Mouse (Mus musculus) retina, adult 2 months (tissue): ENCODE results near the gene Tmprss9.
A peak's percentile ranks its signal among the peaks of the same experiment; 100 is the strongest.

Source experiments
- DNase-seq: peaks from one replicate; pipeline ENCODE4 v3.0.0-alpha.2; 2012; ENCODE audit warnings: low read depth, low spot score

Gene Tmprss9

DNA sequence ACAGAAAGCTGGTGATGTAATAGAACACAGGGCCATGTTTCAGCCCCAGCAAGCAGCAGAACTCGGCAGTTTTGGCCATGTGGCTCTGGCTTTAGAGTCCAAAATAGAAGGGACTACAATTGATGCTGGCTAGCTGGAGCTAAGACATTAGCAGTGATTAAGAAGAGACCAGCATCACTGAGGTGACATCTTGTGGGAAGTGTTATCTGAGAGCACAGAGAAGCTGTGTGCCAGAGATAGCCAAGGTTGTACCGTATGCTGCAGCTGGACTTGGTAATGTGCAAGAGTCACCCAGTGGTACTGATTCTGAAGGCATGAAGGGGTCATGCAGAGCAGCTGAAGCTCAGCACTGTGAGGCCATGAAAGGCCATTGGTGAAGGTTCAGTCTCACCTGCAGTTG, 43.6 kb downstream of the Tmprss9 start:
- DNase-seq, result no peak

DNA sequence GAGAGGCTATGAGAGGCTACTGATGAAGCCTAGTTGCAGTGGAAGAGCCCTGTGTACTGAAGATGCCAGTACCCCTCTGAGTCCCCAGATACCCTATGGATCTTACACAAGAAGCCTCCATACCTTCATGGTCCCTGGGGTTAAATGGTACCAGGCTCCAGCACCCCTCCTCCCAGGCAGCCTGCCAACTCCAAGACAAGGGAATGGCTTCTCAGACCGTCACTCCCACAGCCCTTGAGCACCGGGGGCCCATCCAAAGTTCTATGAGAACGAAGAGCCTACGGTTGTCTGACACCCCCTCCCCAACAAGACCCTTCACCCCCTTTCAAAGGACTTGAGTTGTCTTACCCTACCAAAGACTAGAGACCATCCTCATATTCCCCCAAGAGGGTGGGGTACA, 44.1 kb downstream of the Tmprss9 start:
- DNase-seq, result no peak

DNA sequence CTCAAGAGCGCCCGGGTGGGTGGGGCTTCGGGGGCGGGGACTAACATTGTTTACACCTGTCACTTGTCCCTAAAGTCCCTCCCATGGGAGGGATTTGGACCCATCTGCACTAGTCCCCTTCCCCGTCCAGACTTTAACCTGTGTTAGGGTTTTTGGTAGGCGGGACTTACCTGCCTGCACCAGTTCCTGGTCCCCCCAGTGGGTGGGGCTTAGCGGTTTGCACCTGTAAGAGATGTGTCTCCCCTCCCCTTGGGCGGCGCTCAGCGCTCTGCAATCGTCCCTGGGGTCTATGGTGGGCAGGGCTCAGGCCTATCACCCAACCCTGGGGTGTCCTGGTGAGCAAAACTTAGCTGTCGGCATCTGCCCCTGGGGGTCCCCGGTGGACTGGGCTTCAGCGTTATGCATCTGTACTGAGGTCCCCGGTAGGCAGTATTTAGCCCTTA, 45.7 kb downstream of the Tmprss9 start:
- no peak for DNase-seq

DNA sequence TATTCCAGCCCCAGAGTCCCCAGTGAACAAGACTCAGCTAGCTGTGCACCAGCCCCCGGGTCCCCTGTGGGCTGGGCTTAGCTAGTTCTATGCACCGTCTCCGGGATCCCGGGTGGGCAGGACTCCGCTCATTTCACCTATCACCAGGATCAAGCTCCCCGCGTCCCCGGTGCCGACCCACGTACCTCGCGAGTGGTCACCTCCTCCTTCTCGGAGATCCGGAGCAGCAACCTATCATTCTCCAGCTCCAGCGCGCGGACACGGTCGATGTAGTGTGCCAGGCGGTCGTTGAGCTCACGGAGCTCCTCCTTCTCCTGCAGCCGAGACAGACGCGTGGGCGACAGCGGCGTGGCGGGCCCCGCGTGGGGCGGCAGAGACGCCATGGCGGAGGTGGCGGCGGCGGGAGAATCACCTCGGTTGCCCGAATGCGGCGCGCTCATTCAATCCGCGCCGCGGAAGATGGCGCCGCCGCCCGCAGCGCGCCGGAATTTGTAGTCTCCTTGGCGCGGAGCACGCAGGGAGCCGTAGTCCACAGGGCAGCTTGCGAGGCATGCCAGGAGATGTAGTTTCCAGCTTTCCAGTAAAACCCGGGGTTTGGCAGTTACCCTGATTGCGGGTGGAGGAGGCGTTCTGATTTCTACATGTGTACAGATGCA, 46.3 kb downstream of the Tmprss9 start, which contains the start of gene Lmnb2:
Lmnb2 (minus strand) TSS at position 467 of the 656 bp plus-strand sequence.
- DNase-seq, result peak; percentile 49

DNA sequence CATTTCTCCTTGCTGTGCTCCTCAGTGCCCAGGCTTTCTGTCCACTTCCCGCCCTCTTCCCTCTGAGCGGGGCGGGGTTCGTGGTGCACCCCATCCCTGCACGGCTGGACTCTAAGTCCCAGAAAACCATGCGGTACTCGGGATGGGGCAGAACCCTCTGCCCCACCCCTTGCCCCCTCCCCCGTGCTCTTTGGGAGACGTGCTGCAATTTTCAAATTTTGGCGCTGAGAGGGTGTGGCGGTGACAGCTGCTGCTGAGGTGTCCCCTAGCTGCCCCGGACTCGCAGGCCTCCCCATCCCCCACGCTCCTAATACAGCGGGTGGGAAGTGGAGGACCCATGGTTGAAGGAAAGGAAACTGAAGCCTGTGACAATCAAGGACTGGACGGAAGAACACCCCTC, 50.3 kb downstream of the Tmprss9 start:
- DNase-seq, result no peak

DNA sequence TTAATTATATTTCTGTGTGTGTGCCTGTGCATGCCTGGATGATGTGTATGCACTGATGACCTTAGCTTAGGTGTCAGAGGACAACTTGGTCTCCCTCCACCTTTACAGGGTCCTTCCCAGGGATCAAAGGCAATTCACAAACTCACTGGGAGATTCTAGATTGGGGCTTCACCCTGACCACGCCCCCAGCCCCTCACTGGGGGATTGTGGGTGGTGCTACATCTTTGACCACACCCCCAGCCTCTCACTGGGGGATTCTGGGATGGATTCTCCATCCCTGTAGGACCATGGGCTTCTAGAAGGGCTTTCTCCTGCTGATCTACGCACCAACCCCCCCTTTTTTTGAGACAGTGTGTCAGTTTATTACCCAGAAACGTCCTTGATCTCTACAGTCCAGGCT, 53.8 kb downstream of the Tmprss9 start:
- no peak for DNase-seq

DNA sequence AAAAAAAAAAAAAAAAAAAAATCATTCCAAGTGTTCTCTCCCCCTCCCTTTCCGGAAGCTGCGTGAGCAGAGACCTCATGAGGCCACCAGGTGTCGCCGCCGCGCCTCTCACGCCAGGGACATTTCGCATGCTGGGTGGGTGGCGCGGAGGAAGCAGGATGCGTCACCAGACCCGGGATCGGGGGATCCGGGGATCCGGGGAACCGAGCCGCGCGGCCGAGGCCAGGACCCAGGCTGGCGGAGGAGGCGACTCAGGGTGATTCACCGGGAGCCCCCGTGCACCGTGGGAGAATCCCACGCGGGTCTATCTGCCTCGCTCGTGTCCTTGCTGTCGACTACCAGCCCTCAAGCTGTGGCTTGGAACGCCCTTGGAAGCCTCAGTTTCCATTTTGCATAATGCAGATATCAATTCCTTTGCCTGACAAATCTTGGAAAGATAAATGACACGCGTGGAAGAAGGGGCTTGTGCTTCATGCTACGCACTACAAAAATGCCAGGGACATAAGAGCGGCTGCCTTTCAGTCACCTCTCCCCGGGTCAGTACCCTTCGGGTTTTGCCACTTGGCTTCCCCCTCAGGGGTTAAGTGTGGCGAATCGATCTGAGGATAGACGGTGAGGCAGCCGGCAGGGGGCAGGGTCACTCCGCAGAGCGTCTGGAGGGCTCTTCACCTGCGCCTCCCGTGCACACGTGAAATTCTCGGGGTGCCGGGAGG, 57.1 kb downstream of the Tmprss9 start:
- DNase-seq, result peak; percentile 65

DNA sequence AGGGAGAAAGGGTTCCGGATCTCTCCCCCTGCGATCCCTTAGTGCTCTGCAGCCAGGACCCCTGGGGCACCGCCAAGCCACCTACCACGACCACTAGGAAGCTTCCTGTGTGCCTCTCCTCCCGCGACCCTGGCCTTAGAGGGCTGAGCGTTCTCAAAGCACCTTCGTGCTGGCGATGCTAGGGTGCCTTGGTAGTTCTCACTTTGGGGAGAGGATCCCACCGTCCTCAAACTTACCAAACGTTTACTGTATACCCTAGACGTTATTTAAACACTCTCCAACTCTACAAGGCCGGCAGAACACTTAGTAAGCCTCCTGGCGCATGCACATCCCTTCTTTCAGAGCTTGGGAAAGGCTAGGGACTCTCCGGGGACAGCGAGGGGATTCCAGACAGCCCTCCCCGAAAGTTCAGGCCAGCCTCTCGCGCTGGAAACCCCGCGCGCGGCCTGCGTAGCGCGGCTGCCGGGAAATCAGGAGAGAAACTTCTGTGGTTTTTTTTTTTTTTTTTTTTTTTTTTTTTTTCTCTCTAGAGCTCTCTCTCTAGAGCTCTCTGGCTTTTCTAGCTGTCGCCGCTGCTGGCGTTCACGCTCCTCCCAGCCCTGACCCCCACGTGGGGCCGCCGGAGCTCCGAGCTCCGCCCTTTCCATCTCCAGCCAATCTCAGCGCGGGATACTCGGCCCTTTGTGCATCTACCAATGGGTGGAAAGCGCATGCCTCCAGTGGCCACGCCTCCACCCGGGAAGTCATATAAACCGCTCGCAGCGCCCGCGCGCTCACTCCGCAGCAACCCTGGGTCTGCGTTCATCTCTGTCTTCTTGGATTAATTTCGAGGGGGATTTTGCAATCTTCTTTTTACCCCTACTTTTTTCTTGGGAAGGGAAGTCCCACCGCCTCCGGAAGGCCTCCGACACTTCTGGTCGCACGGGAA, 57.9 kb downstream of the Tmprss9 start, which contains the start of gene Gadd45b:
Gadd45b (plus strand) TSS at position 775 of the 928 bp plus-strand sequence.
- peak; percentile 95 for DNase-seq

DNA sequence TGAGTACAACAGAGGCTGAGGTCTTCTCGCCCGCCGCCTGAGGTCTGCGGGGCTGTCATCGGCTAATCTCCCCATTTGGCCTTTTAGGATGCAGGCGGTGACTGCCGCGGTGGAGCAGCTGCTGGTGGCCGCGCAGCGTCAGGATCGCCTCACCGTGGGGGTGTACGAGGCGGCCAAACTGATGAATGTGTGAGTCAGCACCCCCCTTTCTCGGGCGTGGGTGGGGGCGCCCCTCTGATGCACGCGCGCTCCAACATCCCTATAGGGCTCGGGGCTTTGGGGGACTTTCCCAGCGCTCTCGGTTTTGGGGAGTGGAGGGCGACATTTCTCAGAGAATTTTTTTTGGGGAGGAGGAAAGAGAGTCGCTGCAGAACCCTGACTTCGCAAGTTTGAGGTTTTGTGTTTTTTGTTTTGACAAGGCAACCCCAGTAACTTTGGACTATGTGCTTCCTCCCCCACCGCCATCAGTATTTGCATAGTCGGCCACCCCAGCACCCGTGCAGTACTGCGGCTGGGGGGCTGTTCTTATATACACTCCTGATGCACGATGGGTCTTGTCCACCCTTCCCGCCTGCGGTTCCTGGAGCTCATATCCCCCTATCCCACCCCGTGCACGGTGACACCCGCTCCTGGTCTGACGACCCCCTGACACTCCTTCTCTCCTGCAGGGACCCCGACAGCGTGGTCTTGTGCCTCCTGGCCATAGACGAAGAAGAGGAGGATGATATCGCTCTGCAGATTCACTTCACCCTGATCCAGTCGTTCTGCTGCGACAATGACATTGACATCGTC, 58.9 kb downstream of the Tmprss9 start:
- DNase-seq, result no peak

DNA sequence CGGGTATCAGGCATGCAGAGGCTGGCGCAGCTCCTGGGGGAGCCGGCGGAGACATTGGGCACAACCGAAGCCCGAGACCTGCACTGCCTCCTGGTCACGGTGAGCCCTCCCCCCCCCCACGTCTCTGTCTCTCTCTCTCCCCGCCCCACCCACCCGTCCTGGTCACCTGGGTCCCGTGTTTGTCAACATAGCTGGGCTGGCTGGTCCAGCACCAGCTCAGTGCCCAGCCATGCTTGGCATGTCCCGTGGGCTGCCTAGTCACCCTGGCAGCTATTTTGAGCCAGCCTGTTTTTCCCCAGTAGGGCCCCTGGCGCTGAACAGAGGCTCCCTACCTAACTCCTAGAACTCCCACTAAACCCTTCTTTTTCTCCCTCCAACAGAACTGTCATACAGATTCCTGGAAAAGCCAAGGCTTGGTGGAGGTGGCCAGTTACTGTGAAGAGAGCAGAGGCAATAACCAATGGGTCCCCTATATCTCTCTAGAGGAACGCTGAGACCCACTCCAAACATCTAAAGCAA, 59.6 kb downstream of the Tmprss9 start:
- DNase-seq, result no peak

DNA sequence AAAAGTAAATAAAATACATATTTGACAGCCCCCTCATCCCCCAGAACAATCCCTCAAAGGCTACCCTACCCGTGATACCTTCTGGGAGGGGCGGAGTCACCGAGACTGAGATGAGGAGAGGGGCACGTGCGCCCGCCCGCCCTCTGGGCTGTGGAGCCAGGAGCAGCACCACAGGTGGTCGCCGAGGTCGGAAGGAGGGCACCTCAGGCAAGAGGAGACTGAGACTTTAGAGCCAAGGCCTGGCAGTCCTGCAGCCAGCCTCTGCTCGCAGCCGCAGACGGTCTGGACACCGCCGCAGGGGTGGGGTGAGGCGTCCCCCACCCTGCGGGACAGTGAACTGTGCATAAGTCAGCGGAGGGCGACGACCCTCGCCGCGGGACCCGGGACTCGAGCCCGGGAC, 60.0 kb downstream of the Tmprss9 start:
- no peak for DNase-seq

DNA sequence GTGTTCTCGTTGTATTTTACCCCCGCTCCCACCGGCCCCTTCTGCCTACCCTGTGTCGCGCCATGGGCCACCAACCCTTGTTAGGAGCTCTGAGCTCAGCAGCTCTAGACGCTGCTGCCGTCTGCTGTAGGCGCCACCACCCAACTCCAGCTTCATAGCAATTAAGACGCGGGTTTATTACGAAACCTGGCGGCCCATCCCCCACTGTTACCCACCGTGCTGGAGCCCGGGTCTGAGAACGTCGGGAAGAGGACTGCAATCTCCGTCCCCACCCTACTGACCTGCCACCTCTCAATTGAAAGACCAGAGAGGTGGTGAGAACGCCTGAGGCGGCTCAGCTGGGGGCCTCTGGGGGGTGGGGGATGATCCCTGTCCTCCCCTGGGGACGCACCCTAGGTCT, 60.6 kb downstream of the Tmprss9 start:
- DNase-seq, result no peak

DNA sequence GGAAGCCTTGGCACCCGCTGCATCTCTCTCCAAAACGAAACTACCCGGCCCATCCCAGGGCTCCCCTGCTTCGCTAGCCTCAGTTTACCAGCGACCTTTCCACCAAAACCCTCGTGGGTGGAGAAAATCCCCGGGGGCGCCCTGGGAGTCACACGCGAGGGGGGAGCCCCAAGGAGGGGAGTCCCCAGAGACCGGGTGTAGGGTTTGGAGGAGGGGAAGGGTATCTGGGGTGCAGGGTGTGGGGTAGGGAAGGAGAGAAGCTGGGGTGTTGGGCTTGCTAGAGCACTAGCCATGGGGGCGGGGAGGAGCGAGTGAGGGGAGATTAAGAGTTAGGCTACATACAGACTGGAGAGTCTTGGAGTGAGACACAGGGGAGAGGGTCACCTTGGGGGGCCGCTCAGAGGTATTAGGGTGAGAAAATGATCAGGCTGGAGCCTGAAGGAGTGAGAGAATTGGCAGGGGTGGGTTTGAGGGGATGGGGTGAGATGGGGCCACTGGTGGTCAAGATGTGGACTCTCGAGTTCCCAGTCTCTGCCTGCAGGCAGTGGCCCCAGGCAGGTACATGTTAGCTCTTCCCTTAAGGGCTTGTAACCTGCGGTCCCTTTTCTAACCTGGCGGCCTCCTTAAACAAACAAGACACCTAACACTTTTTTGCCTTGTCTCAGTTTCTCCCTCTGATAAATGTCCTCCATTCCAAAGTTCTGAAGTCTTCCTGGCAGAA, 61.2 kb downstream of the Tmprss9 start:
- DNase-seq, result no peak

DNA sequence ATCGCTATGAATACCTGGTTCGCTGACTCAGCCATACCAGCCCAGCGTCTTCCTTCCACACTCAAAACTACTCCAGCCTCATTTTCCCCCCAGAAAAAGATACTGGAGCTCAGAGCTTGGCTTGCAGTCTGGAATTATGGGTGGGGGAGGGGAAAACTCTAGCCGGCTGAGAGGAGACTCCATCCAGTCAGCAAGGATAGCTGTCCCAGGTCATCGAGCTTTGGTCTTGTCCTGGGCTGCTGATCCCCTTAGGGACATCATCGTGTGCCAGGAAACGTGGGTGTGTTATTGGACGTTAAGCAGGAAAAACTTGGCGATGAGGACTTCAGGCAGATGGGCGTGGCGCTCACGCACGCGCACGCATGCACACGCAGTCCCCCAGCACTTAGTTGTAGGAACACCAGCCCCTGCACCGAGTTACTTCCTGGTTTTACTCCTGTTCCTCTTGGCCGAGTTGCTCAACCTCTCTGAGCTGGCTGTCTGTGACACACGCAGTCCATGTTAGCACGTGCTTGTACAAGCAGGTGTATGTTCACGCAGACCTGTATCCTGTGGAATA, 61.9 kb downstream of the Tmprss9 start:
- no peak for DNase-seq

DNA sequence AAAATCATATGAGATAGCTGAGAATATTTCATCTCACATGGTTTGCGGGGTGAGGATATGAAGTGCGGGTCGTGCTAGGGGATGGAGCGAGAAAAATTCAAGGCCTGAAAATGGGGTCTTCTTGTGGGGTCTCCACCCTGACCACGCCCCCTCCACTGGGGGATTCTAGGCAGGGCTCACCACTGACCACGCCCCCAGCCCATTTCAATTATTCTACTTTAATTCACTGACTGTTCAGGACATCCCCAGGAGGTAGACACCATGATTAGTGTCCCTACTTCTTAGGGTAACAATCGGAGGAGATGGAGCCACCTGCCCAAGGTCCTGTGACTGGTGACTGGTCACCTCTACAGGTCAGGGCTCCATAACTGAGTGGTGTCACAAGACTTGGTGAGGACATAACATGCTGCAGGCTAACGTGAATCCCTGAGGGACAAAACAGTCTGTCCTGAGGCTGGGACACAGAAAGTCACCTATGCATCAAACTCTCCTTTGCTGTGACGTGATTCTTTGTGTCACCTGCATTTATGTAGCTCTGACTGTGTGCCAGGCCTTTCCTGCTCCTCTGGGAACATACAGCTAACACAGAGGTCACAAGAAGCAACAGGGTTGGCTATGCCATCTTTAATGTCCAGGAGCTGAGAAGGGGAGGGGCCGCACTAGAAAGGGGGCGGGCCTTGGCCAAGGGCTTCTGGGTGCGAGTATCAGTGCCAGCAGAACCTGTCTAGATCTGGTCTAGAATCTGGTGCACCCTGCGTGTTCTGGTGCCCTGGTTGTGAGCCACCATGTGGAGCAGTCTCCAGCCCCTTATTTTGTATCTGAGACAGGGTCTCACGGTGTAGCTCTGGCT, 62.7 kb downstream of the Tmprss9 start:
- no peak for DNase-seq

DNA sequence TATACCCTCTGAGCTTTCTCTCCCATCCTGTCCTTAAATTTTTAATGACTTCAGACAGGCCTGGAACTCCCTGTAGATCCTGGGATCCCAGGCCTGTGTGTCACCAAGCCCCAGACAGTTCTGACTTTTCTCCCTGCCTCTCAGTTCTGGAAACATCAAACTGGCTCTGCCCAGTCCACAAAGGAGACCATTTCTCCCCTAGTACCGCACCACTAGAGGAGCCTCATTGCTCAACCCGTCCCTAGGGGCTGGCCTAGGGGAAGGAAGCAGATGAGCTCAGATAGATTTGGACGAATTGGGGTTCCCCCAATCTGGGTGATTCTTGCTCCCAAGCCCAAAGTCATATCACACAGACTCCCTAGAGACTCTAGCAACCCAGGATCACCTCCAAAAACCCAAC, 63.6 kb downstream of the Tmprss9 start:
- DNase-seq, result no peak

DNA sequence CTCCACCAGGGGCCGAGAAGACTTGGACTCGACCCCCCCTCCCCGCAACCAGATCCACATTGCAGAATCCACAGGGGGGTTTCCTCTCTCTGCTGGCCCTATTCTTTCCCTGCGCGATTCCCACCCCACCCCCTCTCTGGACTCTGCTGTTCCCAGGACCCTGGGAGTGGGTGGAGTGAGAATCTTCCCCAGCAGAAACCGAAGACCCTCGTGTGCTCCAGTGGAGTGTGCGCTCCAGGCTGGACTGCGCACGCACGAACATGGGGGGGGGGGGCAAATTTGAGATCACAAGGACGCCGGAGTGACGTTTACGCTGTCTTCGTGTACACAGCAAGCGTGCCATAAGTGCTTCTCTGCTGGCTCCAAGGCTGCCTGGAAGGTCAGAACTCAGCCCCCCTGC, 64.0 kb downstream of the Tmprss9 start:
- no peak for DNase-seq

DNA sequence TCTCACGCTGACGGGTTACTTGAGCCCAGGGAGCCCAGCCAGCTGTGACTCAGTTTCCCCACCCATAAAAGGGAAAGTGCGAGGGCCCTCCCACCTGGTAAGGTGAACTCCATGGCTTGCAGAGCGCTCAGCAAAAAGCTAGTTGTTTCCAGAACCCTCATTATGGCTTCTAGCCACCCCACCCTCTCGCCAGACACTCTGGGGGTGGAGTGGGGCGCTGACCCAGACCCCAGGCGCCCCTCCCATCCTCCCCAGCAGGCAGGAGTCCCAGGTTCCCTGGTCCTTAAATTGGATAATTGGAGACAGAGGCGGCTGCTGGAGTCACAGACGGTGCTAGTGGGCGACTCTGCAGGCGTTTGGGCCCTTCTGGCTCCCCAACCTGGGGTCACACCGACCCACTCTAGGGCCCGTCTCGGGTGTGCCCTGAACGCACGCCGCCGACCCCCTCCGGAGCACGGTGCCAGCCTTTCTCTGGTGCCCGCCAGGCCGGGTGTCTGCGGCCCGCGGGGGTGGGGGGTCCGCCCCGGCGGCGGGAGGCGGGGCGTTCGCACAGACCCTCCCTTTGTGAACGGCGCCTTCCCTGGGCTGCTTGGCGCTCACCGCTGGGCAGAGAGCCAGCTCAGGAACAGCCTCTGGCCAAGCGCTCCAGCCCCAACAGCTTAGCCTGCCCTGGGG, 64.6 kb downstream of the Tmprss9 start:
- no peak for DNase-seq

DNA sequence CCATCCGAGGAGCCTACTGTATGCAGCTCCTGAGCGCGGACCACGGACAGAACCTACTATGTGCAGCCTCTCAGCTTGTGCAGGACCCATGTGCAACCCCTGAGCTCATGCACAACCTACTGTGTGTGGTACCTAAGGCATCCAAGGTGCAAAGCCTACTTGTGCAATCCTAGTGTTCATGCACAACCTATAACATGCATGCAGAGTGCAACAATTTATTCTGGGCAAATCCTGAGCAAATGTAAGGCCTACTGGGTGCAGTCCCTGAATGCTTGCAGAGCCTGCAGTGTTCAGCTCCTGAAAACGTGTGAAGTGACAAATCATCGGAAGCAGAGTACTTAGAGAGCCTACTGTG, 65.1 kb downstream of the Tmprss9 start:
- DNase-seq, result no peak
